In genomic region chr7:93835697-93836096, GRCm38 (mm10) we compare ENCODE assay signal across 27 mouse cellular contexts.
"Had no signal": no experiment of that assay in that cellular context is flagged by ENCODE, and none has a peak within 500 bp of the region (broad histone marks: within the 10 kb centered on the region; RNA-seq: fewer than 3 reads in every experiment).

No protein-coding gene starts in this region.

- H3K4me1 ChIP-seq: heart, embryonic 13.5 days; heart, embryonic 15.5 days; hindbrain, embryonic 13.5 days; hindbrain, embryonic 15.5 days; kidney, embryonic 15.5 days; limb, embryonic 13.5 days; limb, embryonic 15.5 days; liver, embryonic 12.5 days had no signal

- DNase-seq: gastrocnemius, postnatal 14 days; gastrocnemius, postnatal 36 days; heart, adult 11 months; heart, adult 2 months; heart, postnatal 14 days; heart, postnatal 36 days; kidney, adult 11 months; kidney, adult 2 months; kidney, adult 9 months; kidney, postnatal 14 days; kidney, postnatal 36 days; layer of hippocampus, adult 9-11 months; layer of hippocampus, postnatal 36 days; left cerebral cortex, postnatal 4 days had no signal

- H3K4me2 ChIP-seq: heart, embryonic 11.5 days; heart, embryonic 13.5 days; heart, embryonic 15.5 days; hindbrain, embryonic 13.5 days; hindbrain, embryonic 15.5 days; kidney, embryonic 15.5 days; limb, embryonic 13.5 days; limb, embryonic 15.5 days; liver, embryonic 12.5 days had no signal

- H3K27ac ChIP-seq: heart, adult 2 months; heart, embryonic 13.5 days; heart, embryonic 15.5 days; hindbrain, embryonic 13.5 days; hindbrain, embryonic 15.5 days; hindbrain, postnatal 0 days; kidney, embryonic 15.5 days; kidney, postnatal 0 days; limb, embryonic 13.5 days; limb, embryonic 15.5 days; liver, embryonic 12.5 days; liver, embryonic 14.5 days had no signal

- H3K36me3 ChIP-seq: heart, embryonic 13.5 days; heart, embryonic 15.5 days; hindbrain, embryonic 13.5 days; hindbrain, embryonic 15.5 days; kidney, embryonic 15.5 days; limb, embryonic 13.5 days; limb, embryonic 15.5 days; liver, embryonic 12.5 days had no signal

- H3K9ac ChIP-seq: heart, embryonic 13.5 days; heart, embryonic 15.5 days; hindbrain, embryonic 13.5 days; hindbrain, embryonic 15.5 days; kidney, embryonic 15.5 days; limb, embryonic 13.5 days; limb, embryonic 15.5 days; liver, embryonic 12.5 days; liver, embryonic 14.5 days had no signal

- ATAC-seq: hindbrain, postnatal 0 days; intestine, embryonic 16.5 days; liver, embryonic 12.5 days had no signal

- H3K4me3 ChIP-seq: heart, adult 2 months; heart, embryonic 13.5 days; heart, embryonic 15.5 days; hindbrain, embryonic 13.5 days; hindbrain, embryonic 15.5 days; kidney, embryonic 15.5 days; limb, embryonic 13.5 days; limb, embryonic 15.5 days; liver, embryonic 12.5 days had no signal

- H3K27me3 ChIP-seq: heart, embryonic 13.5 days; heart, embryonic 15.5 days; hindbrain, embryonic 13.5 days; hindbrain, embryonic 15.5 days; kidney, embryonic 15.5 days; limb, embryonic 13.5 days; limb, embryonic 15.5 days; liver, embryonic 12.5 days had no signal

- H3K9me3 ChIP-seq: heart, embryonic 13.5 days; heart, embryonic 15.5 days; hindbrain, embryonic 13.5 days; hindbrain, embryonic 15.5 days; kidney, embryonic 15.5 days; limb, embryonic 13.5 days; limb, embryonic 15.5 days; liver, embryonic 12.5 days had no signal
